Mouse (Mus musculus): ENCODE measurements around the gene Cyfip2. TPM values are rescaled to one million over a fixed set of nuclear protein-coding genes. Genes with fewer than 3 reads are reported as not detected.
"Not testable (repeated sequence)": the region's sequence is repeated elsewhere in the genome, so short reads cannot be mapped to it uniquely, and the experiment has no call there.

The Cyfip2 gene
- polyA plus RNA-seq, 2 experiments = 6.5 to 7.8 TPM

- 66% methylated on average over 4 of the region's 4 CpGs for WGBS
- no peak for TF ChIP-seq POLR2A (IDR thresholded peaks at IDR 0.05; ENCODE audit: borderline replicate concordance, extremely low read depth, insufficient read depth, insufficient read length)
- H3K4me1 ChIP-seq (ENCODE audit: control insufficient read depth, insufficient read depth, low read length) = no peaks in the 10 kb centered on the region
- no peak overlapping the region for H3K4me3 ChIP-seq (replicated peaks; ENCODE audit: low read length)
- peaks cover 1% of the 10 kb centered on the region; the same call in 1 of the 2 replicates for H3K36me3 ChIP-seq (ENCODE audit: control insufficient read depth, insufficient read depth, low read length)
- ATAC-seq (ENCODE audit: low FRiP score, low read depth) (no peak), DNase-seq (ENCODE audit: low spot score) (no peak)
- H3K27ac ChIP-seq (replicated peaks; ENCODE audit: low read depth, low read length) = no peak overlapping the region
- H3K9ac ChIP-seq (ENCODE audit: low read depth, low read length, severe bottlenecking) = no peak overlapping the region
- no peaks in the 10 kb centered on the region for H3K27me3 ChIP-seq (ENCODE audit: control insufficient read depth, insufficient read depth, low read length)
- H3K9me3 ChIP-seq (ENCODE audit: control insufficient read depth, low read length) = no peaks in the 10 kb centered on the region
- no peak overlapping the region for H3K4me2 ChIP-seq (replicated peaks; ENCODE audit: low read depth, low read length, severe bottlenecking)
These were observed 118.5 kb downstream of the Cyfip2 start for GRCm38 (mm10) chr11:46194175-46194574.

GRCm38 (mm10) chr11:46188283-46188682 lies 124.4 kb downstream of the Cyfip2 start:
- Histone ChIP-seq H3K27me3 (ENCODE audit: control insufficient read depth, insufficient read depth, low read length) (no peaks in the 10 kb centered on the region), H3K4me2 (replicated peaks; ENCODE audit: low read depth, low read length, severe bottlenecking) (no peak overlapping the region), H3K4me3 (replicated peaks; ENCODE audit: low read length) (no peak overlapping the region), H3K9ac (ENCODE audit: low read depth, low read length, severe bottlenecking) (no peak overlapping the region), H3K27ac (replicated peaks; ENCODE audit: low read depth, low read length) (no peak overlapping the region), H3K36me3 (ENCODE audit: control insufficient read depth, insufficient read depth, low read length) (no peaks in the 10 kb centered on the region), H3K4me1 (ENCODE audit: control insufficient read depth, insufficient read depth, low read length) (peaks cover 7% of the 10 kb centered on the region), H3K9me3 (ENCODE audit: control insufficient read depth, low read length) (no peaks in the 10 kb centered on the region)
- no peak for TF ChIP-seq POLR2A (IDR thresholded peaks at IDR 0.05; ENCODE audit: borderline replicate concordance, extremely low read depth, insufficient read depth, insufficient read length)
- ATAC-seq (ENCODE audit: low FRiP score, low read depth) (no peak), DNase-seq (ENCODE audit: low spot score) (no peak)
- 37% methylated on average over 2 of the region's 2 CpGs for WGBS

DNA sequence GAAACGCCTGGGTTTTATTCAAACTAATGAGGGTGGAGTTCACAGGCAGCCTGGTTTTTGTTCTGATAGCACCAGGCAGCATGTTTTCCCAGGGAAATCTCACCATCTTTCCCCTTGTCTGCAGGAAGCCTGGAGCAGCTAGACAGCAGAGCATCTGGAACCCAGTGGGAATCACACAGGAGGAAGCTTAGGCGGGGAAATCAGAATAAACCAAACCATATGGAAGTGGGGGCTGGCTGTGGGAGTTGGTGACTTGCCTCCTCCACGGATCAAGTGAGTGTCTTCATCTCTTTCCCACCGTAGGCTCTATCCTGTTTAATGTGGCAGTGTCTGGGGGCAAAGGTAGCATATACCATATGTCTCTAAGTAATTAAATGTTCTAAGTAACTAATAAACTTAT lies 127.2 kb downstream of the Cyfip2 start:
- Histone ChIP-seq H3K9ac (ENCODE audit: low read depth, low read length, severe bottlenecking) (no peak overlapping the region), H3K36me3 (ENCODE audit: control insufficient read depth, insufficient read depth, low read length) (no peaks in the 10 kb centered on the region), H3K4me2 (replicated peaks; ENCODE audit: low read depth, low read length, severe bottlenecking) (no peak overlapping the region), H3K4me1 (ENCODE audit: control insufficient read depth, insufficient read depth, low read length) (peaks cover 7% of the 10 kb centered on the region), H3K27me3 (ENCODE audit: control insufficient read depth, insufficient read depth, low read length) (no peaks in the 10 kb centered on the region), H3K27ac (replicated peaks; ENCODE audit: low read depth, low read length) (no peak overlapping the region), H3K9me3 (ENCODE audit: control insufficient read depth, low read length) (no peaks in the 10 kb centered on the region), H3K4me3 (replicated peaks; ENCODE audit: low read length) (no peak overlapping the region)
- TF ChIP-seq POLR2A (IDR thresholded peaks at IDR 0.05; ENCODE audit: borderline replicate concordance, extremely low read depth, insufficient read depth, insufficient read length) = no peak
- DNase-seq (ENCODE audit: low spot score) (peak; percentile 58), ATAC-seq (ENCODE audit: low FRiP score, low read depth) (peak; percentile 15; the same call in 1 of the 2 replicates)
- 7% methylated on average over 4 of the region's 4 CpGs for WGBS

DNA sequence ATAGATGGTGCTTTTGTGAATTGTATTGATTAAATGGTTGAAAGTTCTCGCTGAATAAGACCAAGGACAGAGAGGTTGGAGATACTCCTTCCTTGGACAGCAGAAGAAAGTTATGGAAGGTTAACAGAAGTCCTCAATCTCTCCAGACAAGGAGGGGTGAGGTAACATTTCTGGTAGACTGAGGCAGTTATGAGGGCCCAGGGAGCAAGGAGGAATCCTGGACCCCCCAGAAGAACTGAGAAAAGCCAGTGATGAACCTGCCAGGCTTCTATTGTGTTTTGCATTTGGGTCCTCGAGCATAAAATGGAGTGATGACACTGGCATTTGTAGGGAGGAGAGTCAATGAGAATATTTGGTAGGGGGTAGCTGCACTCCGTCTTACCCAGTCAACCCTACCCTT lies 127.7 kb downstream of the Cyfip2 start:
- Histone ChIP-seq H3K36me3 (ENCODE audit: control insufficient read depth, insufficient read depth, low read length) (no peaks in the 10 kb centered on the region), H3K9ac (ENCODE audit: low read depth, low read length, severe bottlenecking) (no peak overlapping the region), H3K9me3 (ENCODE audit: control insufficient read depth, low read length) (no peaks in the 10 kb centered on the region), H3K4me1 (ENCODE audit: control insufficient read depth, insufficient read depth, low read length) (peaks cover 7% of the 10 kb centered on the region), H3K4me3 (replicated peaks; ENCODE audit: low read length) (no peak overlapping the region), H3K27ac (replicated peaks; ENCODE audit: low read depth, low read length) (no peak overlapping the region), H3K27me3 (ENCODE audit: control insufficient read depth, insufficient read depth, low read length) (no peaks in the 10 kb centered on the region), H3K4me2 (replicated peaks; ENCODE audit: low read depth, low read length, severe bottlenecking) (no peak overlapping the region)
- no peak for TF ChIP-seq POLR2A (IDR thresholded peaks at IDR 0.05; ENCODE audit: borderline replicate concordance, extremely low read depth, insufficient read depth, insufficient read length)
- ATAC-seq (ENCODE audit: low FRiP score, low read depth) (no peak), DNase-seq (ENCODE audit: low spot score) (no peak)
- WGBS = 66% methylated on average over 3 of the region's 3 CpGs

DNA sequence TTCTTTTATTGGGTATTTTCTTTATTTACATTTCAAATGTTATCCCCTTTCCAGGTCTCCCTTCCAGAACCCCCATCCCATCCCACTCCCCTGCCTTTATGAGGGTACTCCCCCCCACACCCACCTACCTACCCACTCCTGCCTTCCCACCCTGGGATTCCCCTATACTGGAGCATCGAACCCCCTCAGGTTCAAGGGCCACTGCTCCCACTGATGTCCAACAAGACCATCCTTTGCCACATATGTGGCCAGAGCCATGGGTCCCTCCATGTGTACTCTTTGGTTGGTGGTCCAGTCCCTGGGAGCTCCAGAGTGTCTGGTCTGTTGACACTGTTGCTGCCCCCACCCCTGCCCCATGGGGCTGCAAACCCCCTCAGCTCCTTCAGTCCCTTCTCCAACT lies 130.6 kb downstream of the Cyfip2 start:
- 91% methylated on average over 1 of the region's 1 CpGs for WGBS
- not testable (repeated sequence) for H3K27ac ChIP-seq (replicated peaks; ENCODE audit: low read depth, low read length); H3K36me3 ChIP-seq (ENCODE audit: control insufficient read depth, insufficient read depth, low read length); H3K9me3 ChIP-seq (ENCODE audit: control insufficient read depth, low read length); H3K4me3 ChIP-seq (replicated peaks; ENCODE audit: low read length); H3K4me2 ChIP-seq (replicated peaks; ENCODE audit: low read depth, low read length, severe bottlenecking); DNase-seq (ENCODE audit: low spot score); H3K4me1 ChIP-seq (ENCODE audit: control insufficient read depth, insufficient read depth, low read length); ATAC-seq (ENCODE audit: low FRiP score, low read depth); H3K27me3 ChIP-seq (ENCODE audit: control insufficient read depth, insufficient read depth, low read length); H3K9ac ChIP-seq (ENCODE audit: low read depth, low read length, severe bottlenecking)
